Mouse (Mus musculus) heart, embryonic 10.5 days (tissue): ENCODE measurements at regions not wholly inside any gene's neighbourhood (a gene's known extent, or its start where the extent isn't known, plus 50 kb on each side); places are given as distances from the start of the nearest gene placed in this dataset.
A peak's percentile ranks its signal among the peaks of the same experiment; 100 is the strongest.
"Not testable (repeated sequence)": the region's sequence is repeated elsewhere in the genome, so short reads cannot be mapped to it uniquely, and the experiment has no call there.

ENCODE experiments used
- DNase-seq: peaks from one replicate; pipeline ENCODE4 v3.0.0-alpha.2; 2017; ENCODE audit warnings: low spot score
- H3K27ac ChIP-seq: fragments of 300-500 bp; sonication (generic); 2 replicates; pipeline ENCODE4 v1.5.1; 2016; ENCODE audit warnings: mild to moderate bottlenecking
- H3K27me3 ChIP-seq: fragments of 300-500 bp; sonication (generic); 2 replicates; pipeline ENCODE4 v1.6.1; 2016; ENCODE audit warnings: mild to moderate bottlenecking; ENCODE audit not compliant: poor library complexity, insufficient read depth, severe bottlenecking
- H3K36me3 ChIP-seq: fragments of 300-500 bp; sonication (generic); 2 replicates; pipeline ENCODE4 v1.6.1; 2016; ENCODE audit warnings: mild to moderate bottlenecking, moderate library complexity
- H3K4me1 ChIP-seq: fragments of 300-500 bp; sonication (generic); 2 replicates; pipeline ENCODE4 v1.6.1; 2016; ENCODE audit warnings: mild to moderate bottlenecking
- H3K4me3 ChIP-seq: fragments of 300-500 bp; sonication (generic); 2 replicates; pipeline ENCODE4 v1.5.1; 2016; ENCODE audit warnings: mild to moderate bottlenecking, moderate library complexity
- H3K9me3 ChIP-seq: fragments of 300-500 bp; sonication (generic); 2 replicates; pipeline ENCODE4 v1.6.1; 2016; ENCODE audit warnings: mild to moderate bottlenecking, moderate library complexity
- WGBS: fragments of 180-500 bp; shearing (Covaris S2); methylation state at CpG from one replicate; pipeline ENCODE4 v1.1.7; 2016; 5-methylcytosine and 5-hydroxymethylcytosine counted together

- H3K36me3 ChIP-seq: no peaks in the 10 kb centered on the region
- peak; percentile 76 for DNase-seq
- peak overlapping the region; percentile 49; the same call in 1 of the 2 replicates for H3K27ac ChIP-seq
- H3K27me3 ChIP-seq: peaks cover 28% of the 10 kb centered on the region
- peak overlapping the region; percentile 74 for H3K4me3 ChIP-seq
- 5% methylated on average over 48 of the region's 49 CpGs for WGBS
- peaks cover 17% of the 10 kb centered on the region for H3K4me1 ChIP-seq
- no peaks in the 10 kb centered on the region for H3K9me3 ChIP-seq
Observed at GRCm38 (mm10) chr10:7390239-7391091, 83.0 kb downstream of the Ulbp1 start.

- not testable (repeated sequence) for H3K4me1 ChIP-seq
- 61% methylated on average over 3 of the region's 3 CpGs for WGBS
Observed at GRCm38 (mm10) chr10:7358791-7359190, 114.6 kb downstream of the Ulbp1 start.

DNA sequence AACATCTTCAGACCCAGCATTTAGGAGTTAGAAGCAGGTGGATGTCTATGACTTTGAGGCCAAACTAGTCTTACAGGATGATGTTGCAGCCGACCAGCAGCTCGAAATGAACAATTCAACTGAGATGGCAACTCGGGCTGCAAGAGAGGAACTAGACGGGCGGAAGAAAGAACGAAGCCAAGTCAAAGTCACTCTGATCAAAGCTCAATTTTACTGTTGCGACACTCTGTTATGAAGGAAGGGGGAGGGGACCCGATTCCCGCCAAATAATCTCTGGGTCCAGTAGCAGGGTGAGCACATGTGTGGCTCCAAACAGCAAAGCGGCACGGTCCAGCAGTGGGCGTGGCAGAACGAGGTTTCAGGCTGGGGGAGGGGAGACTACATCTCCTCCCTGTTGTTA is 129.1 kb downstream of the Ulbp1 start:
- WGBS: 91% methylated on average over 13 of the region's 13 CpGs
- not testable (repeated sequence) for H3K36me3 ChIP-seq, H3K9me3 ChIP-seq, DNase-seq, H3K27ac ChIP-seq, H3K27me3 ChIP-seq, H3K4me1 ChIP-seq, H3K4me3 ChIP-seq

More at GRCm38 (mm10) chr10:7358791-7359190, 114.6 kb downstream of the Ulbp1 start:
- not testable (repeated sequence) for H3K36me3 ChIP-seq, DNase-seq, H3K27me3 ChIP-seq, H3K9me3 ChIP-seq, H3K27ac ChIP-seq, H3K4me3 ChIP-seq

GRCm38 (mm10) chr10:7343736-7344135 is 129.7 kb downstream of the Ulbp1 start:
- not testable (repeated sequence) for H3K9me3 ChIP-seq, H3K36me3 ChIP-seq, H3K4me3 ChIP-seq, H3K27me3 ChIP-seq, H3K27ac ChIP-seq, H3K4me1 ChIP-seq
- WGBS: 95% methylated on average over 8 of the region's 8 CpGs
- DNase-seq: peak; percentile 31

GRCm38 (mm10) chr10:7333077-7333747 is 121.2 kb upstream of the Cnksr3 start:
- Histone ChIP-seq H3K36me3 (no peaks in the 10 kb centered on the region), H3K4me3 (no peak overlapping the region), H3K27me3 (no peaks in the 10 kb centered on the region), H3K9me3 (no peaks in the 10 kb centered on the region), H3K4me1 (no peaks in the 10 kb centered on the region), H3K27ac (no peak overlapping the region)
- peak; percentile 84 for DNase-seq
- 44% methylated on average over 11 of the region's 11 CpGs for WGBS

DNA sequence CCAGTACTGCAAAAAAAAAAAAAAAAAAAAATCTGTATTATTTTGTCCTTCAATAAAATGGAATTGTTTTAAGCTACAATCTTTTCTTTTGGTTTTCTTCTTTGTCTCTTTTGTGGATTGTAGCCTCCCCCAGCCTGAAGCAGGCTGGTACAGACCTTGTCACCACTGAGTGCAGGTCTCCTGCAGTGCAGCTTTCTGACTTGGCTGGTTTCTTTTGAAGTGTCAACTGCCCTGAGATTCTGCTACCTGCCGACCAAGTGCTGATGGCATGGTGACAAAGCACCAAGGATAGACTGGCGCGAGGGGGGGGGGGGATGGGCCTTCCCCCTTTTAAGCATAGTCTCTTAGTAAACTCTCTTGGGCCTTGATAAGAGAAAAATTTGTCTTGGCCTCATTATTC is 116.2 kb upstream of the Cnksr3 start:
- Histone ChIP-seq H3K27ac (no peak overlapping the region), H3K4me1 (no peaks in the 10 kb centered on the region), H3K9me3 (no peaks in the 10 kb centered on the region), H3K27me3 (no peaks in the 10 kb centered on the region), H3K4me3 (no peak overlapping the region), H3K36me3 (no peaks in the 10 kb centered on the region)
- 14% methylated on average over 3 of the region's 3 CpGs for WGBS
- DNase-seq: no peak

GRCm38 (mm10) chr10:7327046-7327445 is 115.0 kb upstream of the Cnksr3 start:
- not testable (repeated sequence) for DNase-seq, H3K27ac ChIP-seq, H3K36me3 ChIP-seq, H3K9me3 ChIP-seq, H3K27me3 ChIP-seq, H3K4me3 ChIP-seq, H3K4me1 ChIP-seq
- WGBS: 91% methylated on average over 3 of the region's 3 CpGs

DNA sequence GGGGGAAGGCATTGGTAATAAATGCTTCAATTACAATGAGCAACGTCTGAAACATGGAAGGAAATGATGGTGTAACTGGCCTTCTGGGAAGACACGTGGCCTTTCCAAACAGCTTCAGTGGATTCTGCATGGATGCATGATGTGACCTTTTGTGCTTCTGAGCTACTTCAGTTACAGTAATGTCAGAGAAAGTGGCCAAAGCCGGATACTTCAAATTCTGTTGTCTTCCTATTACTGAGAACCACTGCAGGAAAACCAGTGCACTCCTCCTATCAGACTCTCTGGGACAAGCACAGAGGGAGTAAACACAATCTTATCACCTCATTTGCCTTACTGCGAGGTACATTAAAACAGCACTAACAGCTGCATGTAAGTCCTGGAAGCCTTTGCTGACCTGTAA is 113.0 kb upstream of the Cnksr3 start:
- 50% methylated on average over 4 of the region's 4 CpGs for WGBS
- Histone ChIP-seq H3K27me3 (no peaks in the 10 kb centered on the region), H3K27ac (no peak overlapping the region), H3K36me3 (no peaks in the 10 kb centered on the region), H3K4me3 (no peak overlapping the region), H3K9me3 (no peaks in the 10 kb centered on the region), H3K4me1 (no peaks in the 10 kb centered on the region)
- no peak for DNase-seq

- 19% methylated on average over 3 of the region's 3 CpGs for WGBS
- no peaks in the 10 kb centered on the region for H3K27me3 ChIP-seq
- no peaks in the 10 kb centered on the region for H3K4me1 ChIP-seq
- no peaks in the 10 kb centered on the region for H3K36me3 ChIP-seq
- no peak for DNase-seq
- no peak overlapping the region for H3K4me3 ChIP-seq
- no peaks in the 10 kb centered on the region for H3K9me3 ChIP-seq
- no peak overlapping the region for H3K27ac ChIP-seq
Observed at GRCm38 (mm10) chr10:7323258-7323657, 111.2 kb upstream of the Cnksr3 start.

DNA sequence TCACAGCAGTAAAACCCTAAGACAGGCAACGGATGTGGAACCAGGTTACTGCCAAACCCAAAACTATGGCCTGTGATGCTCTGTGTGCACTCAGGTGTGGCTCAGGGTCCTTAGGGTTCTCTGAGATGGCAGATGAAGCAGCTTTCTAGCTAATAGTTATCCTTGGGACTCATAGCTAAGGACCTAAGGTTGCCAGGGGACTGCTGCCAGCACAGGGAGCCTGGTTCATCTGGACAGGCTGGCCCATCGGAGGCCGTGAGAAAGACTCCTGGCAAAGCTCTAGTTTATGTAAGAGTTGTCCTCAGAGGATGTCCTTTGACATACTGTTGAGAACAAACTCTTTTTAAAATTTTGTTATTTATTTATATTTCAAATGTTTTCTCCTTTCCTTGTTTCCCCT is 97.9 kb upstream of the Cnksr3 start:
- H3K27ac ChIP-seq: no peak overlapping the region
- no peaks in the 10 kb centered on the region for H3K27me3 ChIP-seq
- no peaks in the 10 kb centered on the region for H3K9me3 ChIP-seq
- no peak overlapping the region for H3K4me3 ChIP-seq
- no peaks in the 10 kb centered on the region for H3K4me1 ChIP-seq
- 89% methylated on average over 3 of the region's 3 CpGs for WGBS
- H3K36me3 ChIP-seq: no peaks in the 10 kb centered on the region
- no peak for DNase-seq

GRCm38 (mm10) chr10:7305881-7306280 is 93.8 kb upstream of the Cnksr3 start:
- not testable (repeated sequence) for DNase-seq, H3K4me1 ChIP-seq, H3K9me3 ChIP-seq, H3K4me3 ChIP-seq, H3K27me3 ChIP-seq, H3K27ac ChIP-seq, H3K36me3 ChIP-seq
- WGBS: 52% methylated on average over 3 of the region's 3 CpGs

GRCm38 (mm10) chr10:7298377-7298776 is 86.3 kb upstream of the Cnksr3 start:
- no peaks in the 10 kb centered on the region for H3K36me3 ChIP-seq
- no peak overlapping the region for H3K4me3 ChIP-seq
- no peaks in the 10 kb centered on the region for H3K27me3 ChIP-seq
- no peaks in the 10 kb centered on the region for H3K4me1 ChIP-seq
- DNase-seq: no peak
- WGBS: 81% methylated on average over 7 of the region's 7 CpGs
- no peak overlapping the region for H3K27ac ChIP-seq
- H3K9me3 ChIP-seq: no peaks in the 10 kb centered on the region

- no peak overlapping the region for H3K4me3 ChIP-seq
- 88% methylated on average over 5 of the region's 5 CpGs for WGBS
- H3K36me3 ChIP-seq: no peaks in the 10 kb centered on the region
- H3K9me3 ChIP-seq: no peaks in the 10 kb centered on the region
- H3K27me3 ChIP-seq: no peaks in the 10 kb centered on the region
- no peak for DNase-seq
- H3K27ac ChIP-seq: no peak overlapping the region
- no peaks in the 10 kb centered on the region for H3K4me1 ChIP-seq
Observed at GRCm38 (mm10) chr10:7295921-7296320, 83.9 kb upstream of the Cnksr3 start.
